Mouse (Mus musculus) MEL (cell line): ENCODE measurements around the gene Stard3nl.

ENCODE experiments used
- GABPA ChIP-seq: IDR thresholded peaks from 2 replicates; pipeline ENCODE4 v1.6.1; 2012; ENCODE audit warnings: low read depth, mild to moderate bottlenecking, inconsistent platforms, low read length, improper control_type of control experiment, moderate library complexity
- MAFK ChIP-seq: IDR thresholded peaks from 2 replicates; pipeline ENCODE4 v1.6.1; 2011; ENCODE audit warnings: low read depth, mild to moderate bottlenecking, low read length, improper control_type of control experiment, borderline replicate concordance
- UBTF ChIP-seq: IDR thresholded peaks from 2 replicates; pipeline ENCODE4 v1.6.1; 2012; ENCODE audit warnings: low read depth, mild to moderate bottlenecking, inconsistent platforms, low read length, improper control_type of control experiment, moderate library complexity, borderline replicate concordance; ENCODE audit not compliant: insufficient read depth

- no peak for TF ChIP-seq MAFK
- no peak for TF ChIP-seq GABPA
- TF ChIP-seq UBTF = no peak
Observed at GRCm38 (mm10) chr13:19407953-19408352, 12.4 kb upstream of the Stard3nl start.
